Mouse (Mus musculus) bone marrow macrophage, adult 2 months (primary cell): ENCODE measurements at regions not wholly inside any gene's neighbourhood (a gene's known extent, or its start where the extent isn't known, plus 50 kb on each side); places are given as distances from the start of the nearest gene placed in this dataset.

Experiments
- CTCF ChIP-seq: IDR thresholded peaks from 2 replicates; pipeline ENCODE4 v1.5.1; 2012; ENCODE audit warnings: low read depth, mild to moderate bottlenecking, low read length, moderate library complexity
- POLR2A ChIP-seq: IDR thresholded peaks from 2 replicates; pipeline ENCODE4 v1.6.1; 2012; ENCODE audit warnings: mild to moderate bottlenecking, low read depth, low read length, borderline replicate concordance

GRCm38 (mm10) chr12:92092794-92093365, 243.9 kb upstream of the Sel1l start:
- no peak for TF ChIP-seq CTCF
- TF ChIP-seq POLR2A: no peak
